Mouse (Mus musculus) liver, adult 2 months (tissue): ENCODE results near the gene Stxbp5l.
"Not testable (repeated sequence)": the region's sequence is repeated elsewhere in the genome, so short reads cannot be mapped to it uniquely, and the experiment has no call there.

Experiments used
- CTCF ChIP-seq: fragments of 200-500 bp; IDR thresholded peaks from 2 replicates; pipeline ENCODE4 v1.5.1; 2011; ENCODE audit warnings: low read depth, low read length, control low read depth
- POLR2A ChIP-seq: fragments of 200-500 bp; IDR thresholded peaks from 2 replicates; pipeline ENCODE4 v1.6.1; 2011; ENCODE audit warnings: low read length, control low read depth; ENCODE audit not compliant: insufficient read depth; ENCODE audit errors: extremely low read depth

DNA sequence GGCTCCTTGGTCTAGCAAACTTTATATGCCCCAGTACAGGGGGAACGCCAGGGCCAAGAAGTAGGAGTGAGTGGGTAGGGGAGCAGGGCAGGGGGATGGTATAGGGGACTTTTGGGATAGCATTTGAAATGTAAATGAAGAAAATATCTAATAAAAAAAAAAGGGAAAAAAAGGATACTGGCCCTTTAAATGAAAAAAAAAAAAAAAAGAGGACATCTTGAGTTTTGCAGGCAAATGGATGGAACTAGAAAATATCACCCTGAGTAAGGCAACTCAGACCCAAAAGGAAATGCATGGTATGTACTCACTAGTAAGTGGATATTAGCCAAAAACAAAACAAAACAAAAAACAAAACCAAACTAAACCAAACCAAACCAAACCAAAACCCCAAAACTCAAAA is 259.6 kb downstream of the Stxbp5l start:
- TF ChIP-seq CTCF, POLR2A: not testable (repeated sequence)
